Mouse (Mus musculus): ENCODE data around the gene Fbxo2. TPM values are rescaled to one million over a fixed set of nuclear protein-coding genes. Genes with fewer than 3 reads are reported as not detected.
"Not testable (repeated sequence)": the region's sequence is repeated elsewhere in the genome, so short reads cannot be mapped to it uniquely, and the experiment has no call there.

Gene Fbxo2
- polyA plus RNA-seq, 1 experiment, result 172 TPM

- DNase-seq, result no peak
- 88% methylated on average over 12 of the region's 12 CpGs for WGBS
- TF ChIP-seq CTCF (IDR thresholded peaks at IDR 0.05; ENCODE audit: borderline replicate concordance, insufficient read depth, low read depth, low read length) (no peak), POLR2A (IDR thresholded peaks at IDR 0.05; ENCODE audit: borderline replicate concordance, insufficient read depth, low read length) (no peak)
- Histone ChIP-seq H3K4me1 (ENCODE audit: control insufficient read depth, insufficient read depth, low read length) (no peaks in the 10 kb centered on the region), H3K27ac (ENCODE audit: insufficient read depth, low read length) (no peak overlapping the region), H3K27me3 (ENCODE audit: control insufficient read depth, insufficient read depth, low read length) (no peaks in the 10 kb centered on the region), H3K4me3 (replicated peaks; ENCODE audit: insufficient read depth, low read depth, low read length) (no peak overlapping the region)
These were observed 21.1 kb downstream of the Fbxo2 start for GRCm38 (mm10) chr4:148181483-148181882.

GRCm38 (mm10) chr4:148182363-148182762 lies 21.9 kb downstream of the Fbxo2 start:
- WGBS, result 43% methylated on average over 8 of the region's 8 CpGs
- no peak for DNase-seq
- Histone ChIP-seq H3K27ac (ENCODE audit: insufficient read depth, low read length) (no peak overlapping the region), H3K4me1 (ENCODE audit: control insufficient read depth, insufficient read depth, low read length) (no peaks in the 10 kb centered on the region), H3K4me3 (replicated peaks; ENCODE audit: insufficient read depth, low read depth, low read length) (no peak overlapping the region), H3K27me3 (ENCODE audit: control insufficient read depth, insufficient read depth, low read length) (no peaks in the 10 kb centered on the region)
- TF ChIP-seq CTCF (IDR thresholded peaks at IDR 0.05; ENCODE audit: borderline replicate concordance, insufficient read depth, low read depth, low read length) (no peak), POLR2A (IDR thresholded peaks at IDR 0.05; ENCODE audit: borderline replicate concordance, insufficient read depth, low read length) (no peak)

GRCm38 (mm10) chr4:148184564-148184963 lies 24.1 kb downstream of the Fbxo2 start:
- no peaks in the 10 kb centered on the region for H3K4me1 ChIP-seq (ENCODE audit: control insufficient read depth, insufficient read depth, low read length)

GRCm38 (mm10) chr4:148185819-148186218 lies 25.4 kb downstream of the Fbxo2 start:
- TF ChIP-seq CTCF (IDR thresholded peaks at IDR 0.05; ENCODE audit: borderline replicate concordance, insufficient read depth, low read depth, low read length) (0 out of 2 replicates have a peak, but pooled peaks have one; percentile 10), POLR2A (IDR thresholded peaks at IDR 0.05; ENCODE audit: borderline replicate concordance, insufficient read depth, low read length) (no peak)
- 76% methylated on average over 4 of the region's 4 CpGs for WGBS
- no peaks in the 10 kb centered on the region for H3K27me3 ChIP-seq (ENCODE audit: control insufficient read depth, insufficient read depth, low read length)
- H3K27ac ChIP-seq (ENCODE audit: insufficient read depth, low read length), result no peak overlapping the region
- H3K4me1 ChIP-seq (ENCODE audit: control insufficient read depth, insufficient read depth, low read length), result no peaks in the 10 kb centered on the region
- H3K4me3 ChIP-seq (replicated peaks; ENCODE audit: insufficient read depth, low read depth, low read length), result no peak overlapping the region
- no peak for DNase-seq

More at GRCm38 (mm10) chr4:148184564-148184963, 24.1 kb downstream of the Fbxo2 start:
- WGBS, result 47% methylated on average over 9 of the region's 9 CpGs
- DNase-seq, result no peak
- TF ChIP-seq POLR2A (IDR thresholded peaks at IDR 0.05; ENCODE audit: borderline replicate concordance, insufficient read depth, low read length) (no peak), CTCF (IDR thresholded peaks at IDR 0.05; ENCODE audit: borderline replicate concordance, insufficient read depth, low read depth, low read length) (no peak)
- no peak overlapping the region for H3K4me3 ChIP-seq (replicated peaks; ENCODE audit: insufficient read depth, low read depth, low read length)
- H3K27ac ChIP-seq (ENCODE audit: insufficient read depth, low read length), result no peak overlapping the region
- no peaks in the 10 kb centered on the region for H3K27me3 ChIP-seq (ENCODE audit: control insufficient read depth, insufficient read depth, low read length)

GRCm38 (mm10) chr4:148188767-148189166 lies 28.3 kb downstream of the Fbxo2 start:
- not testable (repeated sequence) for DNase-seq; H3K27ac ChIP-seq (ENCODE audit: insufficient read depth, low read length); H3K4me1 ChIP-seq (ENCODE audit: control insufficient read depth, insufficient read depth, low read length); H3K4me3 ChIP-seq (replicated peaks; ENCODE audit: insufficient read depth, low read depth, low read length); H3K27me3 ChIP-seq (ENCODE audit: control insufficient read depth, insufficient read depth, low read length)
- WGBS, result 88% methylated on average over 1 of the region's 1 CpGs

GRCm38 (mm10) chr4:148192707-148193245 lies 32.4 kb downstream of the Fbxo2 start:
- DNase-seq, result no peak
- WGBS, result 41% methylated on average over 11 of the region's 11 CpGs
- no peak for TF ChIP-seq CTCF (IDR thresholded peaks at IDR 0.05; ENCODE audit: borderline replicate concordance, insufficient read depth, low read depth, low read length)
- no peak for TF ChIP-seq POLR2A (IDR thresholded peaks at IDR 0.05; ENCODE audit: borderline replicate concordance, insufficient read depth, low read length)
- Histone ChIP-seq H3K27me3 (ENCODE audit: control insufficient read depth, insufficient read depth, low read length) (no peaks in the 10 kb centered on the region), H3K4me1 (ENCODE audit: control insufficient read depth, insufficient read depth, low read length) (no peaks in the 10 kb centered on the region), H3K4me3 (replicated peaks; ENCODE audit: insufficient read depth, low read depth, low read length) (no peak overlapping the region), H3K27ac (ENCODE audit: insufficient read depth, low read length) (no peak overlapping the region)

- no peaks in the 10 kb centered on the region for H3K4me1 ChIP-seq (ENCODE audit: control insufficient read depth, insufficient read depth, low read length)
- TF ChIP-seq CTCF (IDR thresholded peaks at IDR 0.05; ENCODE audit: borderline replicate concordance, insufficient read depth, low read depth, low read length) (no peak), POLR2A (IDR thresholded peaks at IDR 0.05; ENCODE audit: borderline replicate concordance, insufficient read depth, low read length) (no peak)
- H3K27me3 ChIP-seq (ENCODE audit: control insufficient read depth, insufficient read depth, low read length), result no peaks in the 10 kb centered on the region
- DNase-seq, result no peak
- H3K4me3 ChIP-seq (replicated peaks; ENCODE audit: insufficient read depth, low read depth, low read length), result no peak overlapping the region
- H3K27ac ChIP-seq (ENCODE audit: insufficient read depth, low read length), result no peak overlapping the region
These were observed 34.0 kb downstream of the Fbxo2 start for GRCm38 (mm10) chr4:148194400-148194799.

GRCm38 (mm10) chr4:148198721-148199120 lies 38.3 kb downstream of the Fbxo2 start:
- DNase-seq, result no peak
- 54% methylated on average over 10 of the region's 10 CpGs for WGBS
- TF ChIP-seq CTCF (IDR thresholded peaks at IDR 0.05; ENCODE audit: borderline replicate concordance, insufficient read depth, low read depth, low read length), result no peak
- no peak for TF ChIP-seq POLR2A (IDR thresholded peaks at IDR 0.05; ENCODE audit: borderline replicate concordance, insufficient read depth, low read length)
- no peak overlapping the region for H3K27ac ChIP-seq (ENCODE audit: insufficient read depth, low read length)
- no peaks in the 10 kb centered on the region for H3K27me3 ChIP-seq (ENCODE audit: control insufficient read depth, insufficient read depth, low read length)
- no peaks in the 10 kb centered on the region for H3K4me1 ChIP-seq (ENCODE audit: control insufficient read depth, insufficient read depth, low read length)
- H3K4me3 ChIP-seq (replicated peaks; ENCODE audit: insufficient read depth, low read depth, low read length), result no peak overlapping the region

Measured in cerebellum, adult 2 months (tissue).